Mouse (Mus musculus) bone marrow macrophage, adult 2 months (primary cell): ENCODE results near the gene Ankrd17.

ENCODE experiments used
- CTCF ChIP-seq: IDR thresholded peaks from 2 replicates; pipeline ENCODE4 v1.5.1; 2012; ENCODE audit warnings: low read depth, mild to moderate bottlenecking, low read length, moderate library complexity
- POLR2A ChIP-seq: IDR thresholded peaks from 2 replicates; pipeline ENCODE4 v1.6.1; 2012; ENCODE audit warnings: mild to moderate bottlenecking, low read depth, low read length, borderline replicate concordance

DNA sequence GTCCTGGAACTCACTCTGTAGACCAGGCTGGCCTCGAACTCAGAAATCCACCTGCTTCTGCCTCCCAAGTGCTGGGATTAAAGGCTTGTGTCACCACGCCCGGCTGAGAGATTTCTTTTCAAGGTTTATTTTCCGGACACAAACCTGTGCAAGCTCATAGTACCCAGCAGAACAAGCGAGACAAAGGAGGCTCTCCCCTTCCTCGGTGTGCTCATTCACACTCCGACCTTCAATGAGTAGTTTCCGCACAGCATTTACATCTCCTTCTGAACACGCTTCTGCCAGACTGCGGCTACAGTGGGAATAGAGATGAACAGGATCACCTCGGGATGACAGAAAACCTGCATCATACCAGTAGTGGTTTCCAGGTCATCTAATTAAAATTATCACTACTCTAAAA lies 68.0 kb downstream of the Ankrd17 start:
- TF ChIP-seq CTCF (no peak), POLR2A (no peak)
